Comparison of ENCODE assay signal across 28 mouse cellular contexts in genomic region chr4:42955200-42955599, GRCm38 (mm10). TPM values are rescaled to one million over a fixed set of nuclear protein-coding genes. Genes with fewer than 3 reads are reported as not detected.
DNase-seq lines count a peak whose midpoint lies in the region; ATAC-seq and TF ChIP-seq lines count a peak whose summit lies in the region.
"Had no signal": no experiment of that assay in that cellular context is flagged by ENCODE, and none has a peak within 500 bp of the region (broad histone marks: within the 10 kb centered on the region; RNA-seq: fewer than 3 reads in every experiment).

No protein-coding gene starts in this region.

- peak; percentile 22; the same call in 1 of the 2 replicates for TF ChIP-seq CTCF in heart, adult 2 months (IDR thresholded peaks at IDR 0.05)
- no peak for TF ChIP-seq CTCF in heart, postnatal 0 days (IDR thresholded peaks at IDR 0.05; ENCODE audit: low read depth)
- peak; percentile 3; the same call in 1 of the 2 replicates for TF ChIP-seq CTCF in left cerebral cortex, adult 2 months (IDR thresholded peaks at IDR 0.05)

- DNase-seq in heart, adult 2 months = no peak
- no peak for DNase-seq in heart, postnatal 4 days
- no peak for DNase-seq in heart, postnatal 0 days (ENCODE audit: low spot score)
- DNase-seq in heart, adult 8-10 months (ENCODE audit: low spot score) = no peak
- no peak for DNase-seq in left cerebral cortex, adult 2 months (ENCODE audit: extremely low spot score in 1 of 2, low spot score in 2 of 2)
- no peak for DNase-seq in left cerebral cortex, postnatal 36 days (ENCODE audit: low spot score in 2 of 2)
- DNase-seq: adrenal gland, adult 8-10 months; B cell, adult 2 months; cerebellum, adult 2 months; embryo, embryonic 11 days; kidney, adult 11 months; kidney, postnatal 36 days; lung, postnatal 4 days; retina, postnatal 1 day; thymus, postnatal 14 days had no signal

- no peaks in the 10 kb centered on the region for H3K36me3 ChIP-seq in heart, adult 2 months (ENCODE audit: control insufficient read depth, insufficient read depth, low read length)
- H3K36me3 ChIP-seq in heart, postnatal 0 days (replicated peaks; ENCODE audit: control insufficient read depth, insufficient read depth, low read length) = peaks cover 33% of the 10 kb centered on the region
- H3K36me3 ChIP-seq in neural tube, embryonic 15.5 days = peaks cover 32% of the 10 kb centered on the region

- ATAC-seq in heart, postnatal 0 days (ENCODE audit: insufficient read depth, low read depth) = no peak
- ATAC-seq in neural tube, embryonic 15.5 days (ENCODE audit: low FRiP score) = no peak
- ATAC-seq in activated CD4-positive, CD25-positive, alpha-beta regulatory T cell, adult 4 months = no peak
- ATAC-seq: forebrain, embryonic 13.5 days; Patski had no signal

- no peaks in the 10 kb centered on the region for H3K27me3 ChIP-seq in heart, adult 2 months (ENCODE audit: control insufficient read depth, insufficient read depth, low read length)
- H3K27me3 ChIP-seq in heart, postnatal 0 days (ENCODE audit: control insufficient read depth, insufficient read depth, low read length) = no peaks in the 10 kb centered on the region
- H3K27me3 ChIP-seq in neural tube, embryonic 15.5 days (replicated peaks) = no peaks in the 10 kb centered on the region
- H3K27me3 ChIP-seq: CH12.LX; embryonic facial prominence, embryonic 13.5 days; forebrain, embryonic 13.5 days; kidney, embryonic 15.5 days; Patski had no signal

- no peaks in the 10 kb centered on the region for H3K79me2 ChIP-seq in heart, adult 2 months (replicated peaks; ENCODE audit: control insufficient read depth, insufficient read depth, low read length)

- intact Hi-C loops in heart, adult 2 months (cut with DNase I) = no loop called here
- intact Hi-C loops in left cerebral cortex, adult 2 months (cut with DNase I) = no loop called here
- intact Hi-C loops in left cerebral cortex, postnatal 36 days (cut with DNase I) = no loop called here

- H3K9ac ChIP-seq in heart, adult 2 months (ENCODE audit: low read depth, low read length) = no peak overlapping the region
- H3K9ac ChIP-seq in heart, postnatal 0 days (replicated peaks; ENCODE audit: low read depth, low read length) = no peak overlapping the region
- no peak overlapping the region for H3K9ac ChIP-seq in neural tube, embryonic 15.5 days (replicated peaks)
- H3K9ac ChIP-seq: embryonic facial prominence, embryonic 13.5 days; kidney, embryonic 15.5 days had no signal

- peak overlapping the region; percentile 99 for H3K27ac ChIP-seq in heart, adult 2 months
- H3K27ac ChIP-seq in heart, postnatal 0 days (ENCODE audit: low read depth) = peak overlapping the region; percentile 100
- H3K27ac ChIP-seq in left cerebral cortex, adult 2 months = no peak overlapping the region
- 0 out of 2 replicates have a peak overlapping the region, but pooled peaks have one; percentile 54 for H3K27ac ChIP-seq in neural tube, embryonic 15.5 days (replicated peaks)
- H3K27ac ChIP-seq: embryonic facial prominence, embryonic 13.5 days; forebrain, embryonic 13.5 days; kidney, embryonic 15.5 days had no signal

- peak overlapping the region; percentile 6; the same call in 1 of the 2 replicates for H3K4me3 ChIP-seq in heart, adult 2 months
- H3K4me3 ChIP-seq in heart, postnatal 0 days (ENCODE audit: low read depth, low read length) = no peak overlapping the region
- H3K4me3 ChIP-seq in left cerebral cortex, adult 2 months = peak overlapping the region; percentile 25; the same call in 1 of the 2 replicates
- no peak overlapping the region for H3K4me3 ChIP-seq in neural tube, embryonic 15.5 days (replicated peaks)
- H3K4me3 ChIP-seq: embryonic facial prominence, embryonic 13.5 days; forebrain, embryonic 13.5 days; kidney, embryonic 15.5 days had no signal

- no peak for TF ChIP-seq POLR2A in heart, adult 2 months (IDR thresholded peaks at IDR 0.05; ENCODE audit: insufficient read depth, low read depth, low read length)

- TF ChIP-seq EP300 in heart, adult 2 months (IDR thresholded peaks at IDR 0.05; ENCODE audit: insufficient read depth, low read depth, low read length) = no peak
- TF ChIP-seq EP300 in heart, postnatal 0 days (IDR thresholded peaks at IDR 0.05; ENCODE audit: low read depth) = no peak

- WGBS in heart, adult 2 months = 76% methylated on average over 3 of the region's 3 CpGs
- WGBS in heart, postnatal 0 days = 91% methylated on average over 3 of the region's 3 CpGs
- WGBS in neural tube, embryonic 15.5 days = 91% methylated on average over 3 of the region's 3 CpGs

- H3K9me3 ChIP-seq in heart, postnatal 0 days (replicated peaks; ENCODE audit: control insufficient read depth, low read length) = no peaks in the 10 kb centered on the region
- H3K9me3 ChIP-seq in neural tube, embryonic 15.5 days (replicated peaks) = no peaks in the 10 kb centered on the region
- H3K9me3 ChIP-seq: embryonic facial prominence, embryonic 13.5 days; forebrain, embryonic 13.5 days; G1E; kidney, embryonic 15.5 days had no signal

- peaks cover 7% of the 10 kb centered on the region for H3K4me1 ChIP-seq in heart, adult 2 months (ENCODE audit: control insufficient read depth, insufficient read depth, low read length)
- H3K4me1 ChIP-seq in heart, postnatal 0 days (ENCODE audit: control insufficient read depth, insufficient read depth) = peaks cover 39% of the 10 kb centered on the region
- peaks cover 51% of the 10 kb centered on the region for H3K4me1 ChIP-seq in neural tube, embryonic 15.5 days

- no peak overlapping the region for H3K4me2 ChIP-seq in heart, postnatal 0 days (ENCODE audit: low read depth, low read length)
- peak overlapping the region; percentile 95; the same call in 1 of the 2 replicates for H3K4me2 ChIP-seq in neural tube, embryonic 15.5 days
- H3K4me2 ChIP-seq: embryonic facial prominence, embryonic 13.5 days; kidney, embryonic 15.5 days had no signal

RNA-seq across cellular contexts. Expression of gene Dnajb5, which starts 5.6 kb away (rescaled TPM):
- 100 to 1,000 TPM in 1 of 2 experiments, 10 to 100 TPM in 1; 88.5 to 103 TPM for total RNA-seq in heart, adult 2 months (2021)
- polyA plus RNA-seq in heart, adult 2 months (2012; rRNA removed) = 45.6 and 51.1 TPM in 2 replicates
- total RNA-seq in heart, postnatal 4 days (2021) = 10 to 100 TPM; 82.4 to 91.9 TPM
- 41.8 and 59.1 TPM in 2 replicates for total RNA-seq in heart, postnatal 0 days (2014; rRNA removed; ENCODE audit: low replicate concordance)
- polyA plus RNA-seq in heart, postnatal 0 days (2015; fragmentation: Nextera tagmentation; extraction: Ambion mirVana) = 12.5 and 18.2 TPM in 2 replicates
- total RNA-seq in heart, adult 8-10 months (2022) = 100 to 1,000 TPM in 2 of 4 experiments, 10 to 100 TPM in 2; 65.1 to 119 (median 88.0) TPM
- total RNA-seq in left cerebral cortex, adult 2 months (2021) = 100 to 1,000 TPM; 216 to 338 TPM
- 100 to 1,000 TPM; 197 to 202 TPM for total RNA-seq in left cerebral cortex, postnatal 36 days (2021)
- polyA plus RNA-seq in neural tube, embryonic 15.5 days (2015; fragmentation: Nextera tagmentation; extraction: Ambion mirVana) = 44.3 and 48.7 TPM in 2 replicates
- polyA plus RNA-seq in activated CD4-positive, CD25-positive, alpha-beta regulatory T cell, adult 4 months (2017; shearing (Covaris generic)) = 1 to 10 TPM; 6.0 to 7.2 TPM

RNA-seq across cellular contexts. Expression of gene 1700022I11Rik, which starts 14.2 kb away (rescaled TPM):
- not detected for total RNA-seq in heart, adult 2 months (2021)
- not detected in 2 replicates for polyA plus RNA-seq in heart, adult 2 months (2012; rRNA removed)
- total RNA-seq in heart, postnatal 4 days (2021) = not detected
- total RNA-seq in heart, postnatal 0 days (2014; rRNA removed; ENCODE audit: low replicate concordance) = not detected in 2 replicates
- 0.19 and 0.41 TPM in 2 replicates for polyA plus RNA-seq in heart, postnatal 0 days (2015; fragmentation: Nextera tagmentation; extraction: Ambion mirVana)
- total RNA-seq in heart, adult 8-10 months (2022) = not detected
- not detected for total RNA-seq in left cerebral cortex, adult 2 months (2021)
- total RNA-seq in left cerebral cortex, postnatal 36 days (2021) = not detected
- 0.31 and 0.50 TPM in 2 replicates for polyA plus RNA-seq in neural tube, embryonic 15.5 days (2015; fragmentation: Nextera tagmentation; extraction: Ambion mirVana)
- under 1 TPM in 1 of 2 experiments, not detected in 1; 0.25 TPM for polyA plus RNA-seq in activated CD4-positive, CD25-positive, alpha-beta regulatory T cell, adult 4 months (2017; shearing (Covaris generic))
- total RNA-seq: adrenal gland, adult 8-10 months; gastrocnemius, adult 8-10 months; heart, adult 18-20 months; layer of hippocampus, postnatal 14 days; liver, adult 2 months had no signal
- polyA plus RNA-seq: cerebellum, adult 2 months; G1E; liver, adult 2 months; Patski had no signal

RNA-seq across cellular contexts. Expression of gene Phf24, which starts 38.7 kb away (rescaled TPM):
- total RNA-seq in heart, adult 2 months (2021) = 1 to 10 TPM; 5.0 to 5.8 TPM
- polyA plus RNA-seq in heart, adult 2 months (2012; rRNA removed) = 4.8 and 7.8 TPM in 2 replicates
- 10 to 100 TPM; 15.2 to 23.1 TPM for total RNA-seq in heart, postnatal 4 days (2021)
- total RNA-seq in heart, postnatal 0 days (2014; rRNA removed; ENCODE audit: low replicate concordance) = 4.1 and 13.2 TPM in 2 replicates
- 5.0 and 5.3 TPM in 2 replicates for polyA plus RNA-seq in heart, postnatal 0 days (2015; fragmentation: Nextera tagmentation; extraction: Ambion mirVana)
- total RNA-seq in heart, adult 8-10 months (2022) = 1 to 10 TPM; 4.3 to 9.8 (median 7.0) TPM
- 100 to 1,000 TPM; 359 to 380 TPM for total RNA-seq in left cerebral cortex, adult 2 months (2021)
- total RNA-seq in left cerebral cortex, postnatal 36 days (2021) = 100 to 1,000 TPM; 333 to 352 TPM
- polyA plus RNA-seq in neural tube, embryonic 15.5 days (2015; fragmentation: Nextera tagmentation; extraction: Ambion mirVana) = 40.2 and 46.1 TPM in 2 replicates
- polyA plus RNA-seq in activated CD4-positive, CD25-positive, alpha-beta regulatory T cell, adult 4 months (2017; shearing (Covaris generic)) = under 1 TPM in 1 of 2 experiments, not detected in 1; 0.14 TPM
- total RNA-seq: CH12.LX; megakaryocyte-erythroid progenitor cell, adult 5-6 weeks had no signal
- polyA plus RNA-seq: Patski had no signal

RNA-seq across cellular contexts. Expression of gene Vcp, which starts 45.1 kb away (rescaled TPM):
- total RNA-seq in heart, adult 2 months (2021) = 100 to 1,000 TPM; 238 to 254 TPM
- 127 and 204 TPM in 2 replicates for polyA plus RNA-seq in heart, adult 2 months (2012; rRNA removed)
- total RNA-seq in heart, postnatal 4 days (2021) = 100 to 1,000 TPM; 291 to 295 TPM
- total RNA-seq in heart, postnatal 0 days (2014; rRNA removed; ENCODE audit: low replicate concordance) = 166 and 201 TPM in 2 replicates
- polyA plus RNA-seq in heart, postnatal 0 days (2015; fragmentation: Nextera tagmentation; extraction: Ambion mirVana) = 398 and 438 TPM in 2 replicates
- total RNA-seq in heart, adult 8-10 months (2022) = 100 to 1,000 TPM; 255 to 280 (median 263) TPM
- 100 to 1,000 TPM; 179 to 186 TPM for total RNA-seq in left cerebral cortex, adult 2 months (2021)
- 100 to 1,000 TPM; 181 to 194 TPM for total RNA-seq in left cerebral cortex, postnatal 36 days (2021)
- polyA plus RNA-seq in neural tube, embryonic 15.5 days (2015; fragmentation: Nextera tagmentation; extraction: Ambion mirVana) = 477 and 496 TPM in 2 replicates
- 100 to 1,000 TPM; 146 TPM for polyA plus RNA-seq in activated CD4-positive, CD25-positive, alpha-beta regulatory T cell, adult 4 months (2017; shearing (Covaris generic))

RNA-seq across cellular contexts. Expression of gene Fancg, which starts 55.1 kb away (rescaled TPM):
- 1 to 10 TPM; 2.8 to 3.2 TPM for total RNA-seq in heart, adult 2 months (2021)
- polyA plus RNA-seq in heart, adult 2 months (2012; rRNA removed) = 3.9 and 4.9 TPM in 2 replicates
- total RNA-seq in heart, postnatal 4 days (2021) = 1 to 10 TPM; 7.4 to 8.2 TPM
- 4.5 and 4.9 TPM in 2 replicates for total RNA-seq in heart, postnatal 0 days (2014; rRNA removed; ENCODE audit: low replicate concordance)
- polyA plus RNA-seq in heart, postnatal 0 days (2015; fragmentation: Nextera tagmentation; extraction: Ambion mirVana) = 4.6 and 4.9 TPM in 2 replicates
- 1 to 10 TPM; 1.7 to 2.8 (median 2.2) TPM for total RNA-seq in heart, adult 8-10 months (2022)
- 10 to 100 TPM; 15.1 to 17.4 TPM for total RNA-seq in left cerebral cortex, adult 2 months (2021)
- 10 to 100 TPM in 1 of 2 experiments, 1 to 10 TPM in 1; 8.5 to 12.5 TPM for total RNA-seq in left cerebral cortex, postnatal 36 days (2021)
- 21.0 and 22.8 TPM in 2 replicates for polyA plus RNA-seq in neural tube, embryonic 15.5 days (2015; fragmentation: Nextera tagmentation; extraction: Ambion mirVana)
- 10 to 100 TPM; 16.5 to 27.4 TPM for polyA plus RNA-seq in activated CD4-positive, CD25-positive, alpha-beta regulatory T cell, adult 4 months (2017; shearing (Covaris generic))

Comparison
In these comparisons a context has a peak if more than half of its experiments do, and no peak if none do; other contexts are left out.
1. H3K4me3 ChIP-seq: peak in heart, adult 2 months (single experiment) and left cerebral cortex, adult 2 months (single experiment); none in heart, postnatal 0 days (single experiment) and neural tube, embryonic 15.5 days (single experiment).
2. RNA of gene Phf24, which starts 38.7 kb away (total RNA-seq): 359 to 380 TPM in left cerebral cortex, adult 2 months and 333 to 352 TPM in left cerebral cortex, postnatal 36 days; 15.2 to 23.1 TPM in heart, postnatal 4 days, 4.3 to 9.8 TPM in heart, adult 8-10 months, 5.0 to 5.8 TPM in heart, adult 2 months and 4.1 to 13.2 TPM in heart, postnatal 0 days; every median in the first group is over 10 times any median in the second.